21 mouse cellular contexts compared by ENCODE assay signal in the genomic region with DNA sequence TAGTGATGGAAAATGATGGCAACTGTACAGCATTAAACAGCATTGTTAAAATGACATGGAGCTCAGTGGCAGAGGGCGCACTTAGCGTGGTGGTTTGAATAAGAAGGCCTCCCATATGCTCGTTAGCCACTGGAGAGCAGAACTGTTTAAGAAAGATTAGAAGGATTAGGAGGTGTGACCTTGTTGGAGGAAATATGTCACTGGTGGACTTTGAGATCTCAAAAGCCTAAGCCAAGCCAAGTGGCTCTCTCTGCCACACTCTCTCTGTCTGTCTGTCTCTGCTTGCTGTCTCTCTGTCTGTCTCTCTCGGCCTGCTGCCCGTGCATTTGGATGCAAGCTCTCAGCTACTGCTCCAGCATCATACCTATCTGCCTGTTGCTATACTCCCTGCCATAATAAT.
"Had no signal": no experiment of that assay in that cellular context is flagged by ENCODE, and none has a peak within 500 bp of the region (broad histone marks: within the 10 kb centered on the region; RNA-seq: fewer than 3 reads in every experiment).

No protein-coding gene starts in this region.

- H3K27me3 ChIP-seq: heart, embryonic 13.5 days; heart, embryonic 15.5 days; hindbrain, embryonic 13.5 days; hindbrain, embryonic 15.5 days; kidney, embryonic 15.5 days; limb, embryonic 13.5 days; limb, embryonic 15.5 days had no signal

- H3K4me3 ChIP-seq: heart, embryonic 10.5 days; heart, embryonic 13.5 days; heart, embryonic 15.5 days; hindbrain, embryonic 13.5 days; hindbrain, embryonic 15.5 days; kidney, embryonic 15.5 days; limb, embryonic 13.5 days; limb, embryonic 15.5 days had no signal

- H3K9ac ChIP-seq: heart, embryonic 13.5 days; heart, embryonic 15.5 days; hindbrain, embryonic 13.5 days; hindbrain, embryonic 15.5 days; kidney, embryonic 15.5 days; limb, embryonic 13.5 days; limb, embryonic 15.5 days had no signal

- ATAC-seq: hindbrain, postnatal 0 days; intestine, embryonic 16.5 days had no signal

- H3K36me3 ChIP-seq: heart, embryonic 10.5 days; heart, embryonic 13.5 days; heart, embryonic 15.5 days; hindbrain, embryonic 13.5 days; hindbrain, embryonic 15.5 days; kidney, embryonic 15.5 days; limb, embryonic 13.5 days; limb, embryonic 15.5 days had no signal

- H3K4me1 ChIP-seq: hindbrain, embryonic 13.5 days; hindbrain, embryonic 15.5 days; limb, embryonic 13.5 days; limb, embryonic 15.5 days had no signal

- DNase-seq: gastrocnemius, postnatal 14 days; gastrocnemius, postnatal 36 days; heart, adult 18-20 months; heart, postnatal 14 days; heart, postnatal 36 days; kidney, adult 2 months; kidney, adult 9 months; kidney, postnatal 14 days; layer of hippocampus, postnatal 36 days; left cerebral cortex, postnatal 4 days had no signal

- H3K4me2 ChIP-seq: heart, embryonic 13.5 days; heart, embryonic 15.5 days; hindbrain, embryonic 13.5 days; hindbrain, embryonic 15.5 days; kidney, embryonic 15.5 days; limb, embryonic 13.5 days; limb, embryonic 15.5 days had no signal

- H3K27ac ChIP-seq: heart, embryonic 10.5 days; heart, embryonic 15.5 days; hindbrain, embryonic 13.5 days; hindbrain, embryonic 15.5 days; hindbrain, postnatal 0 days; kidney, embryonic 15.5 days; kidney, postnatal 0 days; limb, embryonic 13.5 days; limb, embryonic 15.5 days had no signal

- H3K9me3 ChIP-seq: heart, embryonic 10.5 days; heart, embryonic 13.5 days; heart, embryonic 15.5 days; hindbrain, embryonic 13.5 days; hindbrain, embryonic 15.5 days; kidney, embryonic 15.5 days; limb, embryonic 13.5 days; limb, embryonic 15.5 days had no signal
